Mouse (Mus musculus) heart, embryonic 14.5 days (tissue): ENCODE results near the gene Apof. TPM values are rescaled to one million over a fixed set of nuclear protein-coding genes. Genes with fewer than 3 reads are reported as not detected.
A peak's percentile ranks its signal among the peaks of the same experiment; 100 is the strongest.
"Not testable (repeated sequence)": the region's sequence is repeated elsewhere in the genome, so short reads cannot be mapped to it uniquely, and the experiment has no call there.

Experiments used
- ATAC-seq: fragments of 200-750 bp; cut with Nextera tagmentation; 2 replicates; pipeline ENCODE4 v1.8.0; 2017; ENCODE audit warnings: low read depth, moderate TSS enrichment; ENCODE audit not compliant: insufficient number of reproducible peaks, insufficient read depth, low FRiP score
- H3K27ac ChIP-seq, 2 experiments: fragments of 200-500 bp in 1 of 2; fragments of 300-500 bp in 1 of 2; sonication (generic) in 1 of 2; replicated peaks in 1 of 2; 2 replicates each; pipeline ENCODE4 v1.5.1; 2012 to 2014; ENCODE audit warnings: low read depth in 2 of 2, low read length in 2 of 2, control low read depth in 1 of 2, mild to moderate bottlenecking in 1 of 2, mixed read lengths in 1 of 2; ENCODE audit not compliant: control insufficient read depth in 1 of 2, insufficient read depth in 1 of 2
- H3K27me3 ChIP-seq: fragments of 300-500 bp; sonication (generic); 2 replicates; pipeline ENCODE4 v1.6.1; 2014; ENCODE audit warnings: mild to moderate bottlenecking, low read length, control low read depth; ENCODE audit not compliant: control insufficient read depth, insufficient read depth
- H3K36me3 ChIP-seq: fragments of 300-500 bp; sonication (generic); 2 replicates; pipeline ENCODE4 v1.6.1; 2014; ENCODE audit warnings: mild to moderate bottlenecking, control low read depth, low read length, mixed read lengths; ENCODE audit not compliant: control insufficient read depth, insufficient read depth
- H3K4me1 ChIP-seq, 2 experiments: fragments of 200-500 bp in 1 of 2; fragments of 300-500 bp in 1 of 2; sonication (generic) in 1 of 2; 2 replicates each; pipeline ENCODE4 v1.6.1; 2012 to 2014; ENCODE audit warnings: low read length in 2 of 2, control low read depth in 1 of 2, mixed read lengths in 1 of 2; ENCODE audit not compliant: control insufficient read depth in 2 of 2, insufficient read depth in 2 of 2
- H3K4me2 ChIP-seq: fragments of 300-500 bp; sonication (generic); 2 replicates; pipeline ENCODE4 v1.6.1; 2014; ENCODE audit warnings: mild to moderate bottlenecking, low read length
- H3K4me3 ChIP-seq, 2 experiments: fragments of 200-500 bp in 1 of 2; fragments of 300-500 bp in 1 of 2; sonication (generic) in 1 of 2; 2 replicates each; pipeline ENCODE4 v1.5.1; 2012 to 2014; ENCODE audit warnings: low read length in 2 of 2, mild to moderate bottlenecking in 2 of 2, control low read depth in 1 of 2, low read depth in 1 of 2, moderate library complexity in 1 of 2; ENCODE audit not compliant: control insufficient read depth in 1 of 2, insufficient read depth in 1 of 2
- H3K9ac ChIP-seq: fragments of 300-500 bp; sonication (generic); 2 replicates; pipeline ENCODE4 v1.6.1; 2014; ENCODE audit warnings: mild to moderate bottlenecking, low read length
- H3K9me3 ChIP-seq: fragments of 300-500 bp; sonication (generic); 2 replicates; pipeline ENCODE4 v1.6.1; 2016; ENCODE audit warnings: low read length, control low read depth; ENCODE audit not compliant: control insufficient read depth
- whole genome bisulfite sequencing: fragments of 180-500 bp; shearing (Covaris S2); extraction: QIAGEN DNeasy Blood & Tissue Kit; methylation state at CpG from one replicate; pipeline ENCODE4 v1.1.7; 2014; 5-methylcytosine and 5-hydroxymethylcytosine counted together
- polyA plus RNA-seq: library from polyadenylated mRNA; unstranded; fragments of >200 nt; fragmentation: Nextera tagmentation; extraction: Ambion mirVana; gene quantifications from 2 replicates; pipeline ENCODE4 v1.2.1, GENCODE M21; 2014

The Apof gene
- polyA plus RNA-seq, 1 experiment from 2014 or later = not detected

GRCm38 (mm10) chr10:128270866-128271265 is 2.4 kb downstream of the Apof start:
- Histone ChIP-seq H3K27me3 (no peaks in the 10 kb centered on the region), H3K4me3 (peak overlapping the region; percentile 81 to 83), H3K9ac (peak overlapping the region; percentile 86), H3K4me2 (peak overlapping the region; percentile 82), H3K9me3 (no peaks in the 10 kb centered on the region), H3K27ac (peak overlapping the region; percentile 44 to 72), H3K4me1 (no peaks in the 10 kb centered on the region), H3K36me3 (peaks cover 4% of the 10 kb centered on the region; the same call in 1 of the 2 replicates)
- WGBS = 46% methylated on average over 7 of the region's 7 CpGs
- no peak for ATAC-seq

- no peak overlapping the region for H3K4me3 ChIP-seq
- H3K36me3 ChIP-seq = peaks cover 10% of the 10 kb centered on the region
- H3K27ac ChIP-seq = no peak overlapping the region
- no peak for ATAC-seq
- WGBS = 54% methylated on average over 2 of the region's 2 CpGs
- H3K9ac ChIP-seq = no peak overlapping the region
- H3K4me1 ChIP-seq = no peaks in the 10 kb centered on the region
- no peaks in the 10 kb centered on the region for H3K9me3 ChIP-seq
- no peaks in the 10 kb centered on the region for H3K27me3 ChIP-seq
- H3K4me2 ChIP-seq = no peak overlapping the region
Observed at GRCm38 (mm10) chr10:128271883-128272282, 3.4 kb downstream of the Apof start.

DNA sequence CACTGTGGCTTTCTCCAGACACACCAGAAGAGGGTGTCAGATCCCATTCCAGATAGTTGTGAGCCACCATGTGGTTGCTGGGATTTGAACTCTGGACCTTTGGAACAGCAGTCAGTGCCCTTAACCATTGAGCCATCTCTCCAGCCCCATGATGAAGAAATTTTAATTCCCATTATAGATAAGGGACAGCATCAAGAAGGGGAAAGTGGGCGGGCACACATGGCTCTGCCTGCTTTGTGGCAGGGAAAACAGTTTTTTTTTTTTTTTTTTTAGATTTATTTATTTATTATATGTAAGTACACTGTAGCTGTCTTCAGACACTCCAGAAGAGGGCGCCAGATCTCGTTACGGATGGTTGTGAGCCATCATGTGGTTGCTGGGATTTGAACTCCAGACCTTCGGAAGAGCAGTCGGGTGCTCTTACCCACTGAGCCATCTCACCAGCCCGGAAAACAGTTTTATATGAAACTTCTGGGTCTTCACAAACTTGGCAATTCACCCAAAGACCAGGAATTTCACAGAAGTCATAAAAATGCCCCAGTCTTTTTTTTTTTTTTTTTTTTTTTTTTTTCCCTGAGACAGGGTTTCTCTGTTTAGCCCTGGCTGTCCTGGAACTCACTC is 4.5 kb downstream of the Apof start:
- H3K4me2 ChIP-seq, H3K4me1 ChIP-seq, H3K27me3 ChIP-seq, H3K4me3 ChIP-seq, ATAC-seq, H3K9ac ChIP-seq, H3K27ac ChIP-seq, H3K9me3 ChIP-seq: not testable (repeated sequence)
- H3K36me3 ChIP-seq = peaks cover 14% of the 10 kb centered on the region
- 97% methylated on average over 4 of the region's 7 CpGs for WGBS

- H3K9me3 ChIP-seq, H3K9ac ChIP-seq, ATAC-seq, H3K4me1 ChIP-seq, H3K27ac ChIP-seq, H3K27me3 ChIP-seq, H3K4me3 ChIP-seq, H3K4me2 ChIP-seq: not testable (repeated sequence)
- 92% methylated on average over 1 of the region's 1 CpGs for WGBS
- peaks cover 32% of the 10 kb centered on the region for H3K36me3 ChIP-seq
Observed at GRCm38 (mm10) chr10:128275374-128275773, 6.9 kb downstream of the Apof start.

GRCm38 (mm10) chr10:128278158-128278557 is 9.7 kb downstream of the Apof start:
- Histone ChIP-seq H3K27ac (no peak overlapping the region), H3K4me1 (no peaks in the 10 kb centered on the region), H3K4me2 (no peak overlapping the region), H3K9me3 (no peaks in the 10 kb centered on the region), H3K4me3 (no peak overlapping the region), H3K9ac (no peak overlapping the region), H3K36me3 (peaks cover 58% of the 10 kb centered on the region), H3K27me3 (no peaks in the 10 kb centered on the region)
- ATAC-seq = no peak
- WGBS = 59% methylated on average over 6 of the region's 6 CpGs

GRCm38 (mm10) chr10:128280943-128281342 is 12.5 kb downstream of the Apof start:
- Histone ChIP-seq H3K4me3 (no peak overlapping the region), H3K27ac (no peak overlapping the region), H3K4me2 (no peak overlapping the region), H3K4me1 (no peaks in the 10 kb centered on the region), H3K9me3 (no peaks in the 10 kb centered on the region), H3K27me3 (no peaks in the 10 kb centered on the region), H3K9ac (no peak overlapping the region), H3K36me3 (peaks cover 73% of the 10 kb centered on the region)
- no peak for ATAC-seq
- 79% methylated on average over 6 of the region's 6 CpGs for WGBS

DNA sequence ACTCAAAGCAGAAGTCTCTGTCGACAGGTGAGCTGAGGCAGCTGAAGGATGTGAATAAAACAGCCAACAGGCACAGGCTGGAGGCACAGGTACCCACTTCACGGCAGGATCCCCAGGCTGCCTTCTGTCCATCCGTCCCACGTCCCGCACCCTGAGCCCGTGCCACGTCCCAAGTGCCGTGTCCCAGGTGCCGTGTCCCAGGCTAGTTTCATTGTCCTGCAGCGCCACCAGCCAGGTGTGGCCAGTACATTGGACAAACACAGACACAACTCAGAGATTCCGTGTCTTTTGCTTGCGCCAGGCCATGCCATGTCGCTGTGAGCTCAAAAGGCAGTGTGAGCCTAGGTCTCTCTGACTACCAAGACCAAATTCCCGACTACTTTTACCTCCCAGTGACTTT is 13.2 kb downstream of the Apof start:
- 88% methylated on average over 14 of the region's 14 CpGs for WGBS
- Histone ChIP-seq H3K27ac (no peak overlapping the region), H3K4me1 (no peaks in the 10 kb centered on the region), H3K4me2 (no peak overlapping the region), H3K27me3 (no peaks in the 10 kb centered on the region), H3K9ac (no peak overlapping the region), H3K36me3 (peaks cover 77% of the 10 kb centered on the region), H3K9me3 (no peaks in the 10 kb centered on the region), H3K4me3 (no peak overlapping the region)
- no peak for ATAC-seq

DNA sequence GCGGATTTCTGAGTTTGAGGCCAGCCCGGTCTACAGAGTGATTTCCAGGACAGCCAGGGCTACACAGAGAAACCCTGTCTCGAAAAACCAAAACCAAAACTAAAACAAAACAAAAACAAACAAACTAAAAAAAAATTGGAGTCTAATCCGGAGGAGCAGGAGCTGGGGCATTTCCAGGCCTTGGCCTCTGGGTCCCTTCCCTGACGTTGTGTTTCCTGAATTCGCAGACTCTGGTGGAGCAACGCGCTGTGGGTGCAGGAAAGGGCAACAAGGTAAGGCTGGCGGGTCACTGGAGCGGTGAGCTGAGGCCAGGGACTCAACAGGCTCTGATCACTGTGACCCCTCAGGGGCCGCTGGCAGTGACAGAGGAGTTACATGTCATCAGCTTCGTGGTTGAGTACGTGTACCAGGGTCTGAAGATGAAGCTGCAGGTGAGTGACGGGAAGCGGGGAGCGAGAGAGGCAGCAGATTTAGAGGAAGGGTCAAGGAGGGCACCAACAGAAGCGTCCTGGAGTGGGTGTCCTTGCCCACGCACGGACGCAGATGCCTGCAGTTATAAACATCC is 14.5 kb downstream of the Apof start:
- Histone ChIP-seq H3K9ac (no peak overlapping the region), H3K27ac (no peak overlapping the region), H3K4me2 (no peak overlapping the region), H3K27me3 (no peaks in the 10 kb centered on the region), H3K36me3 (peaks cover 78% of the 10 kb centered on the region), H3K9me3 (no peaks in the 10 kb centered on the region), H3K4me1 (no peaks in the 10 kb centered on the region), H3K4me3 (no peak overlapping the region)
- no peak for ATAC-seq
- 85% methylated on average over 20 of the region's 20 CpGs for WGBS
